Mouse (Mus musculus): Measurements from ENCODE around the gene Cdk19.
"Not testable (repeated sequence)": the region's sequence is repeated elsewhere in the genome, so short reads cannot be mapped to it uniquely, and the experiment has no call there.

Cdk19 gene

DNA sequence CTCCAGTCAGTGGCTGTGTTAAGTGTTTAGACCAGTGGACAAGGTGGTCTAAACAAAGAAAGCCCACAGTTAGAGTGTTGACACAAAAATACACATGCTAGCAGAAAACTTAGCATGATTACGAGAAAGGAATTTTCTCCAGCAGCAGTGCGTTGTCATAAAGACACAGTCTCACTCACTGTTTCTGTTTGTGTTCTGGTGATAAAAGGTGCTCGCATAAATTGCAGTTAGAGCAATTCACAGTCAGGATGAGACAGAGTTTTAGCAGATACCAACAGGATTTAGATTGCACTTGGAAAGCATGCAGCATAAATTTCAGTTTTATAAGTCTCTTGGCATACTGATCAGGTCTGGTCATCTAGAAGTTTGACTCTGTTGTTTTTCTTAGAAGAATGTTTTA lies 59.5 kb downstream of the Cdk19 start:
- no peak for DNase-seq

DNA sequence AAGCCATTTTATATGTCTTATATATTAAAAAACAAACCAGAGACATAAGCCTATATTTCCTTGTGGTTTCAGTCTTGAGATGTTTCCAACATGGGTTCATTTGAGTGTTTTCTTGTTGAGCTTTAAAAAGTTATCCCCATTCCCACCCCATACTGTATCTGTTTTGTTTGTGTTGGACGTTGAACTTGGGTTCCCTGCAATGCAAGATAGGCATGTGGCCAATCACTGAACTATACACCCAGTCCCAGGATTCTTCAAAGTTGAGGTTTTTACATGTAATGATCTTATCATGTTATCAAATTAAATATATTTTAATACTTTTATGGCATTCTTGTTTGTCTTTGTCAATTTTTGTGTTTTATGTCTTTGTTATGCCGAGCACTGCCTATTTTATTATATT lies 60.0 kb downstream of the Cdk19 start:
- DNase-seq = no peak

DNA sequence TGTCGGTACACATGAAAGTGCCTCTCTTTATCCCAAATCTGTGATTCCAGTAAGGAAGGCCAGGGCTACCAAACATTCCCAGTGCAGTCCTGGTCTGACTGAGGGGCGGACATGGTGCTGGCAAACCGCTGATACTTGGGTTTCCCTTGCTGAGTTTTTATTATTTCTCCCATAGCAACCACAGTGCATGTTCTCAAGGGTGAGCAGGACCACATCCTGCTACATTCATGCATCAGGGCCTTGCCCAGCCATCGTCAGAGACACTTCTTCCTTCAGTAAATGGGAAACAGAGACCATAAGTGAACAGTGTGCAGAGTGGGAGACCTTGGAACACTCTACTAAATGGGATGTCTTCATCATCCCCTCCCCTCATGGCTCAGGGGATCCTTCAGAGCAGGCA lies 60.9 kb downstream of the Cdk19 start:
- DNase-seq = no peak

DNA sequence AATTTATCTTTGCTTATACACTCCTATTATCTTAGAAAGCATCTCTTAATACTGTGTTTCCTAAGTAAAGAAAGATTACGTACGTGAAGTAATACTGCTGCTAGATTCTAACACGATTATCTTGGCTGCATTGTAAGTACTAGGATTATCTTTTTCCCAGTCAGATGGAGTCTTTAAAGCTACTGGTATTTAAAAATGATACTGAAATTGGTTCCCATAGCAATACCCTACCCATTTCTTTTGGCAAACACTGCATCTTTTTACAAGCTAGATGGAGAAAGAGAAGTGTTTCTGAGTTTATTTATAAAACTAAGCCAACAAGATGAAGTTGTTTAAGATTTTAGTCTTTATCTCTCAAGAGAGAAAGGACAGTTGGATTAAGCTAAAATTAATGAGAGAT lies 67.3 kb downstream of the Cdk19 start:
- DNase-seq = no peak

DNA sequence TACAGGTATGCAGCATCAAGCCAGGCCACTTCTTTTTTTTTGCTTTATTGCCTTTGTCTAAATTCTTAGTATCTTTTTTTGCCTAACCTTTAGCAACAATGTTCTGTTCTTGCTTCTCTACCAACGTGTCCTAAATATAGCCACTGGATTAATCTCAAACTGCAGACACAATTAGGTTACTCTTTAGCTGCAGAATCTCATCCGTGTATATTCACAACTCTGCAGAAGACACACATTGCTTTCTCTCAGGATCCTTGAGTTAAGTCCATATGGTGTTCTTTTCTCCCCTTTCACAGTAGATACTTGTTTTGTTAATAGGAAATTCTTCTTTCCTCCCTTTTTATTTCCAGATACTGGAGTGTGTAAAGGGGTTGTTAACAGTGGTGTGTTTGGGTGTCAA lies 70.0 kb downstream of the Cdk19 start:
- DNase-seq = no peak

DNA sequence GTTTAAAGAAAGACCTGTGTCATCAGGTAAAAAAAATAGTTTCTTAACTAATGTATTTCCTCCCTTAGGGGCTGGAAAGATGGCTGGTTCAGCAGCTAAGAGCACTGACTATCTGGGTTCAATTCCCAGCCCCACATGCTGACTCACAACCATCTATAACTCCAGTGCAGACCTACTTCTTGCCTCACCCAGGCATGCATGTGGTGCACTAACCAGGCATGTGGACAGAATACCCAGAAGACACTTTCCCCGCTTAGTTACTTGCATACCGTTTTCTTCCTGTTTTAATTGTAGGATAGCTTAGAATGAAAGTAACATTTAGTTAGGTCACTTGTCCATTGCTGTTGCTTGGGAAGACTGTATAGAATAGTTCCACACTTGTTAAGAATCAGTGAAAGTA lies 72.0 kb downstream of the Cdk19 start:
- DNase-seq = no peak

DNA sequence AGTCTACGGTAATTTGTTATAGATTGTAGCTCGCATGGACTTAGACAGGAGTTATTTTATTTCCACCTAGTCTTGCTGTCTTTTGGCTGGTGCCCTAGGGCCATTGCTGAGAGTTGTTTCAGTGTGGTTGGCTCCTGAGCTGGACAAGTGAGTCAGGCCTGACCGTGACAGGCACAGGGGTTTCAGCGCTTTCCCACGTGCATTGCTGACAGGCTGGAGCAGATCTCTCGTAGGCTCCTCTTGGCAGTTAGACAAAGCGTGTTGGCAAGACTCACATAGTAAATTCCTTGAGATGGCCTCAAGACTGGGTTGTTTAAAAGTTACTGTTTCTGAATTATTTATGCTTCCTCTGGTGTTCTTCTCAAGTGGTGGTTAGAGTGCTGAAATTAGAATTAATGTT lies 77.6 kb downstream of the Cdk19 start:
- peak; percentile 50 to 61 for DNase-seq

DNA sequence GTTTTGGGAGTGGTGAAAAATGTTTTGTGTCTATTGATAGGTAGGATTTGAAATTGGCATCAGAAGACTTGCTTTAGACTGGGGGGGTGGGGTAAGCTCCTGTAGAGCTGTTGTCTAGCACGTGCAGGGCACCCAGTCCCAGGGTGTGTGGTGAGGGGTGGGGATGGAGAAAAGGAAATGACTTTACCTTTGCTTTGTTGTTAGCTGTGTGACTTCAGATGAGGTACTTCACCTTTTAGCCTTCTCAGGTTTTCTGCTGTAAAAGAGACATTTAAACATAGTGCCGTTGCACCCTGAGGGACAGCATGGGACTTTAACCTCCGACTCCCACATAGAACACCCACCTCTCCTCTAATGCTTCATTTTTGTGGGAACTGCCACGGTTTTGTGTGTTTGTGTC lies 80.5 kb downstream of the Cdk19 start:
- DNase-seq = no peak

DNA sequence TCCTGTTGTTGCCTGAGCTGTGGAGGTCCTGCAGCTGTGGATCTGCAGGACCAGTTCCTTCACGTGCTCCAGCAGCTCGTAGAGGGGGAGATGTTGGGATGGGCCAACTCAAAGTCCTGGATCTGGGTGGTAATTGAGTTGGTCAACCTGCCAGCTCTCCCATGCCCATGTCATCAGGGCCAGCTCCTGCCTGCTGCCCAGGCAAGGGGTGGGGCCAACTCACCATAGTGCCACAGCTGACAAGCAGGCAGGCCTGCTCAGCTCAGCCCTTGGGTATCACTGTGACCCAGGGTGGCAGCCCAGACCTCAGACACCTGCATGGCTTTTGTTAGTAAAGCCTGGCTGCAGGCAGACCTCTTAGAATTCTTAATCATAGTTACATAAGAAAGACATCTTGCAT lies 81.3 kb downstream of the Cdk19 start:
- DNase-seq = peak in 1 of 2 experiments; percentile 22

DNA sequence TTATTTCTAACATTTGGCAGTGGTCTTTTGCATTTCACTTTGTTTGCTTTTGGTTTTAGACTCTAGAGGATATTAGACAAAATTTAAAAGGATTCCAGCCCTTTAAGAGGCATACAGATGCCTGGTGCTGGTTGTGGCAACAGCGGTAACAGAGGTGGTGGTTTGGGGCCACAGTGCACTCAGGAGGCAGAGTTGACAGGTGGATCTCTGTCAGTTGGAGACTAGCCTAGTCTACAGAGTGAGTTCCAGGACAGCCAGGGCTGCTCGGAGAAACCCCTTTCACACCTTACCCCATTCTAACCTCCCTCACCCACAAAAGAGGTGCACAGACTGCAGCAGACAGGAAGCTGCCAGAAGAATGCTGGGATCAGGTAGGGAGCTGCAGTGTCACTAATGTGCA lies 82.4 kb downstream of the Cdk19 start:
- DNase-seq = no peak

DNA sequence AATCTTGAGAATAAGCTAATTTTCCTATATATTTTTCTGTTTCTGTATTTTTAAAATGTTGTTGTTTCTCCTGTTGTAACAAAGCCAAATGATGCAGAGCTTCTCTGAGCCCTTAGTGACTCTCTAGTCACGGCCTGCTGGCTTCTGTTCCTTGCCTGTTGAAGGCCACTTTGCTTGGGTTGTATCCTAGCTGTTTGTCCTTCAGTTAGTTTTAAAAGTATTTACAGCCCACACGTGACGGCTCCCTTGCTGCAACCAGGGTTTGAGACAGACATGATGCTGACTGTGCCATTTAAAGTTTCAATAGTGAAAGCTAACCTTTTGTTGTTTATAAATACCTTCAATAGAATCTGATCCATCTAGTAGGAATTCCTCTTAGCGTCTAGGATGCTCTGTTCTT lies 83.3 kb downstream of the Cdk19 start:
- DNase-seq = no peak

DNA sequence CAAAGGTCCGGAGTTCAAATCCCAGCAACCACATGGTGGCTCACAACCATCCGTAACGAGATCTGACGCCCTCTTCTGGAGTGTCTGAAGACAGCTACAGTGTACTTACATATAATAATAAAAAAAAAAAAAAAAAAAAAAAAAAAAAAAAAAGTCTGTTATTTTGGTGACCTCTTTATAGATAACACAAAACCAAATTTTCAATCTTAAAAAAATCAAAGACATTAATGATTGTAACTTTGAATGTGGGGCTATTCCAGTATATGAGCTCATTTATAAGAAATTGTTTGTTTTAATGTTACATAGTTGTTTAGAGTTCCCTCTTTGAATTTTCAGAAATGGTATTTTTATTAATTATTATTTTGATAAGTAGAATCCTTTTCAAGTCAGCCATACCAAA lies 85.1 kb downstream of the Cdk19 start:
- DNase-seq = not testable (repeated sequence)

DNA sequence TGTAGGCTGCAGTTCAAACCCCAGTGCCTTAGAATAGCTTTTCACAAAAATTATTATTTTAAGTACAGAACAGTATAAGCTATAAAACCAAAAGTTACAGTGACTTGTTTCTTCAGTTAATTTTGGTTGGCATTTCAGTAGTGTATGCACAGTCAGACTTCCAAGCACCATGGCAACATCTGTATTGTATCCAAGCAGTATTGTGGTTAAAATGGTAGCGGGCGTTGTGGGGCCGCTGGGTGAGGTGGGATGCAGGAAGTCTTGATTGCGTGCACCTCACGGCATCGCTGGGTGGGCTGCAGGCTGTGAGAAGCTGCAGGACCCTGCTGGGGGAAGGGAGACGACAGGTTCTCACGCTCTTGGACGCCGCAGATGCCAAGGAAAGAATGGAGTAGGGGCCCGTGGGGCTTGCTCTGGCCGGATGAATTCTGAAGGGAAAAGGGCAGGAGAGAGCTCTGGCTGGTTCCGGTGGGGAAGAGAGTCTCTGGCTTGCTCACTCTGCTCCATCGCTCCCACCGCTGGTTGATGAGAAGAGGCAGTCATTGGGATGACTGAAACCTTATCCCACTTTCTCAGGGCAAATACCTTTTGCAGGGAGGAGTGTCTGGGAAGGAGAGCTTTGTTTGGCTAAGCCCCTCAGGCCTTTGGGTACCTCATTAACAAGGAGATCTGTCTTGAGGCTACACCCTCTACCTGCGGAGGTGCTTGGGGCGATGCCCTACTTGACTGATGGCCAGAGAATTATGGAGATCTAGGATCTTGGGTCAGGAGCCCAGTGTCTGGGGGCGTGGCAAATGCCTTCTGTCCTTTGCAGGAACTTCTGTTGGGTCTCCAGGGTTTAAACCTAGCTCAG lies 86.1 kb downstream of the Cdk19 start:
- DNase-seq = no peak

DNA sequence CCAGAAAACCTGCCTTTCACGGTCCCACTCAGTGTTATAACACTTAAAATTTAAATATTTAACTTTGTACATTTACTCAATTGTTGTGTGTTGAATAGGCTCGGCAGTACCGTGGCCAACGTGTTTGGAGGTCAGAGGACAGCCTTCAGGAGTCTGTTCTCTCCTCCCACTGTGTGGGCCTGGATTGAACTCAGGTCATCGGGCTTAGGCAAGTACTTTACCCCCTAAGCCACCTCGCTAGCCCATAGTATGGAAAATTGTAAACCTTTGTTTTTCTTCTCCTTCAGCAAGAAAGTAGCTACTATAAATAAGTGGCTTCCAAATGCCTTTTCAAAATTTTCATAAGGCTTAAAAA lies 86.7 kb downstream of the Cdk19 start:
- no peak for DNase-seq

DNA sequence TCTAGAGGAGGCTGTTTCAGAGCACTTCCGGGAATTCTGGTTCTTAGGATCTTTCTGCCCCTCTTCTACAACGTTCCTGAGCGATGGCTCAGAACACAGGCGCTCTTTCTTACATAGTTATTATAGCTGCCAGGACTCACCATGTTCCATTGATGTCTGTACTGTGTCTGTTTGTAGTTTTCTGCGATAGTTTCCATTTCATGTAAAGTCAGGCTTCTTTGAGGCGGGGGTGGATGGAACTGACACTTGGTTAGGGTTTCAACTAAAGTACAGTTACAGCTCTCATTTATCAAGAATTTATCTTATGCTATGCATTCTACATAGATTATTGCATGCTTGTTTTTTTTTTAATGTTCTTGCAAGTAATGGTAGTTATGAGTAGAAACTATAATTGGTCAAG lies 89.3 kb downstream of the Cdk19 start:
- no peak for DNase-seq

DNA sequence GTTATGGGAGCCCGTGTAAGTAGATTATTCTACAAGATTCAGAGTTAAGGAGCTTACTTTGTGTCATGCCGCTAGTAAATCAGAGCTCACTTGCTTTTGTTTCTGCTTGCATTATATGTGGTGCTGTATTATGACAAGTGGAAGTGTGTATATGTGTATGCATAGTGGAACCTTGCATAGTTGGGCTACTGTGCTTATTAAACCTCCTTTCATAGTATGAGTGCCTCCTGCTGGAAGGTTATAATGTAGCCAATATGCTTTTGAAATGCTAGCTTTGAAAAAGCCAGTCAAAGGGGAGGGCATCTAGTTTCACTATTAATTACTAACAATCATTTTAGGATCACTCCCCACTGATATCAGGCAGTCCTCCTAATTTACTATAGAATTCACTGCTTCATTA lies 89.7 kb downstream of the Cdk19 start:
- no peak for DNase-seq

DNA sequence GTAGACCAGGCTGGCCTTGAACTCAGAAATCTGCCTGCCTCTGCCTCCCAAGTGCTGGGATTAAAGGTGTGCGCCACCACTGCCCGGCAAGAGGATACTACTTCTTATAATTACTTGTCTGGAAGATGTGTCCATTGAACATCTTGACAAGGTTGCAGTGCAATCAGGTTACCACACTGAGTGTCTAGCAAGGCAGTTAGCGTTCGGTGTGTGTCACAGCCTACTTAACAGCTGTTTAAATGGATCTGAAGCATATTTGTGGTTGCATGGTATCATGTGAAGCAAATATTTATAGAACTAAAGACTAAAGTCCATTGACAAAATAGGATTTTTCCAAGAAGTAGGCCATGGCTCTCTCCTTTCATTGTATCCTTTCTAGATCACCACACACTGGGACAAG lies 90.8 kb downstream of the Cdk19 start:
- DNase-seq = no peak

DNA sequence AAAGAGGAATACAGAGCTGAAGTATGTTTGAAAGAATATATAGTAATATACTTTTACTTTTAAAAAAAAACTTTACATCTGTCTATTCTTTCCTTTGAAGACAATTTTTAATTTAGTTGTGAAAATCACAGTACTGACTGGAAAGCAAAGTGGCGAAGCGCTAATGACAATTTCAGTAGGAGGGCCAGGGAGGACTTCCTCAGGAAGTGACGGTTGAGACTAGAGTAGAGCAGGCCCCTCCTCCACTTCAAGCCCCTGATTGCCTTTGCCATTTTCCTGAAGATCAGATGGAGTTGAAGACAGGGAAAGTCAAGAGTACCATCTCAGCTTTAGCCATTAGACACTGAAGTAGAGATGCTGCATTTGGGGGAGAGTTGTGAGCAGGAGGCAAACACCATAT lies 92.6 kb downstream of the Cdk19 start:
- DNase-seq = no peak

DNA sequence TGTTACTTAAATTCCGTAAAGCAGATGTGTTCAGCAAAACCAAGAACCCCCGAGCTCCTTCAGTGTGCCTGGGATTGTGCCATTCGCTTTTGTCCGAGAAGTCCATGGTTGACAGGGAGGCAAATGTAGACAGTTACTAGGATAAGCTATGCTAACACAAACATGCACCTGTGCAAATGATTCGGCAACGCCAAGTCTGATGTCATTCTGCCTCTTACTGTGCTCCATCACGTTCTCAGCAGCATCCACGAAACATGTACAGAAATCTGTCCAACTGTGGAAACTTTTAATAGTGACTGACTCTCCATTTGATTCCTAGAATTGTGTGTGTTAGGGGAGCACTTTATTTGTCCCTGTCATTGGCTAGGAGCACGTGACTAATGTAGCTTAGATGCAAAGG lies 93.0 kb downstream of the Cdk19 start:
- peak in 1 of 2 experiments; percentile 27 for DNase-seq

DNA sequence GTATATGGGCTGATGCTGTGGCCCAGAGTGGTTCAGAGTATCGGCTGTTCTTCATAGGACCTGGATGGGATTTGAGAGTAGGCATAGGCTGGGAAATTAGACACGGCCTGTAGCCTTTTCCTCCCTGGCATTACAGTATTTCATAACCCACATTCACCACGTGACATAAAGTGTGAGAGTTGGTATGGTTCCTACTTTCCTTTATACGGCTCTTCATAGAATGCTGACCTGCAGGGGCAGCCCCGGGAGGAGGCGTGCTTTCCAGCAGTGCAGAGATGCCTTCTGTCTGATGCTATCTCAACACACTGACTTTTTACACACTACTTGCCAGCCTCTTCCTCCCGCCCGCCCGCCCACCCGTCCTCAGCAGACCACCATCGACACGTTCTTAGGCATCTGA lies 96.0 kb downstream of the Cdk19 start:
- DNase-seq = no peak

DNA sequence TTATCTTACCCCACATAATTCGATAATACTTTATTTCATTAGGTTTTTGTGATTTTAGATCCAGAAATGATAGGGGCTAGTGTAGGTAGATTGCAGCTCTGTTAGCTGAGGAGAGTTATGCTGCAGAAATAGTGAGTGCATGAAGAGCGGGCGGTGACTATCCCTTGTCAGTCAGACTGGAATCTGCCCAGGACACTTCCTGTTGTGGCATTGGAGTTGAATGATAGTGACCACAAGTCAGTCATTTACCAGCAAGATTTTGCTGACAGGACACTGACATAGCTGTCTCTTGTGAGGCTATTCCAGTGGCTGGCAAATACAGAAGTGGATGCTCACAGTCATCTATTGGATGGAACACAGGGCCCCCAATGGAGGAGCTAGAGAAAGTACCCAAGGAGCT lies 97.8 kb downstream of the Cdk19 start:
- no peak for DNase-seq

DNA sequence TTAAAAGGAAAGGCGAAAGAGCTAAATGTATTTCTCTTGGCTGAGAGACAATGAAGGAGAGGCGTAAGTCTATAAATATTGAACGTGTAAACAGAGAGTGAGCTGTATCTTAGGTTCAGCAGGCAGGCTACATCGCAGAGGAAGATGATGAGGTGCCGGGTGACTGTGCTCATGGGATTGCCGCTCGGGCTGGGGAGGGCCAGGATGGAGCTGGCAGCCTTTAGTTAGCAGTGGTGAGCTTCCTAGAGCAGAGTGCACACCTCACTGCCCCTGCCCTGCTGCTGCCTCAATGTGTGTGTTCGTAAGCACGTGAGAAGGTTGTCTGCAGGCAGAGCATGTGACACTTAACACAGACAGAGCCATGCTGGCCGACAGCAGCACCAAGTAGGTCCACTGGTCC lies 101.4 kb downstream of the Cdk19 start:
- DNase-seq = no peak

DNA sequence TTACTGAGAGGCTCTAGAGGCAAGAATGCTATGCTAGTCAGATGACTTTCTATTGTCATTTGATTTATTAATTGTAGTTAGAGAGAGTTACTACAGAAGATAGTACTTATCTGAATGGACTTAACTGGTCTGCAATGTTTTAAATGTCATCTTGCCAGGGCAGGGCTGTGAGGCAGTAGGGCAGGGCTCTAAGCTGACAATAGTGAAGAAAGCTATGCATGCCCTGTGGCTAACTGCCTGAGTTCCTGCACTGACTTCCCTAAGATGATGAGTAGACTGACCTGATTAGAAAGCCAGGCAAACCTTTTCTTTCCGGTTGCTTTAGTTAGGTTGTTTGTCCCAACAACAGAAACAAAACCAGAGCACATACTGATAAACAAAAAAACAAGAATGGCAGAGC lies 102.7 kb downstream of the Cdk19 start:
- no peak for DNase-seq

DNA sequence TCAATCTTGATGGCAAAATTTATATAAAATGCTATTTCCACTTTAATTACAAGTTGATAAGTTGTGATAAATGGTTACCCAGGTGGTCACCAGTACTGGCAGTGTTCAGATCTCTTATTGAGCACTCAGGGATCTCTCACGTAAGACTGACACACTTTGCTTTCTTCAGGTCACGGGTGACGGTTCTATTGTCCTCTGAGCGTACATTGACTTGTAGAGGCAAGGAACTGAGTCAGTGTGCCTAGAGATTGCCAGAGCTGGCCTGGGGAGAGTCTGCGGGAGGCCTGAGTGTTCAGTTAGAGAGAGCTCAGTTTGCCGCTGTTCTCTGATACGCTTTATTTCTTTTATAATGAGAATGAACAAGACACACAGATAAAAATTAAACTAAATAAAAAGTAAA lies 104.0 kb downstream of the Cdk19 start:
- DNase-seq = no peak

DNA sequence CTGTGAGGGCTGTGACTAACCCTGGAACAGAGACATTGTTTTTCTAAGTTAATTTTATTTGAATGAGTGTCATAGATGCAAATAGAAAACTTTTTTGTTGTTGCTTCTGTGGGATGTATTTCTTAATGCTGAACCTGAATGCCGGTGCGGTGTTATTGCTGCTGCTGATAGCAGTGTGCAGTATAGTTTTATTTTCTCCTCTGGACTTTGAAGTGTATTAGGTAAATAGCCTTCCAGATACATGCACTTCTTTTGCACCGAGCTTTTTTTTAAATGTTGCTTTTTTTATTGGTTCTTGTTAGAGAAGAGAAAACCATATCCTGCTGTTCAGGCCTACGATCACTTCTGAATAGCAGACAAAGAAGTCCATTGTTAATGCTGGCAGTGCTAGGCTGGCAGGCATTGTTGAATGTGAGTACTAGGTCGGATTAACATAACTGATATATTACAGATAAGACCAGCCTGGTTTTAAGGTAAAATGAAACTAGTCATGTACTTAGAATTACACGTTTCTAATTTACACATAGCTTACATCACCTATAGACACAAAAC lies 104.5 kb downstream of the Cdk19 start:
- DNase-seq = no peak

Measured in cerebellum, postnatal 36 days (tissue).